Mouse (Mus musculus): ENCODE measurements around the gene Dennd1b. TPM values are rescaled to one million over a fixed set of nuclear protein-coding genes. Genes with fewer than 3 reads are reported as not detected.

Gene Dennd1b
- polyA plus RNA-seq, 1 experiment, result 3.3 TPM

DNA sequence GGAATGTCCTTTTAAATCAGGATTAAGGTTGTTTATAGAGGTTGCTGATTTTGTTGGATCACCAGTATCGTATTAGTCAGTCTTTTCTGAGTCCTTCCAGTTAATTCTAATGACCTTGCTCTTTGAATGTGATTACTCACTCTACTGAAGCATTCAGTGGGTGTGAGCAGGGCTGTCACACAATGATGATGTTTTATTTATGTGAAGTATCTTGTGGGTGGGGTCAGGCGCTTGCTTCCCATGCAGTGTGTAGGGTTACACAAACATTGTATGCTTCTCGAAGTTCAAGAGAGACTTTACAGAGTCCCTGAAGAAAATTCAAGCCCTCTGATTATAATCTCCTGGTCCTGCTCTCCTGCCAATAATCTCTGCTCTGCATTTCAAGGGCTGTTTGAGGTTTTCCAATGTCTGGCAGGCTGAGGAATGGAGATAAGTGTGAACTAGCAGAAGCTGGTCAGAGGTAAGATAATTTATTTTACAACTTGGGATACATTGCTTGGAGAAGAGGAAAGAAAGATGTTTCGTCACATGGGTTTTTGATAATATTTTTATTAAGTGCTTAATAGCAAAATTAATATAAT, 3.2 kb upstream of the Dennd1b start:
- 50% methylated on average over 4 of the region's 4 CpGs for WGBS
- no peak for DNase-seq (ENCODE audit: low read depth, low spot score)

GRCm38 (mm10) chr1:138962266-138963101, 751 bp upstream of the Dennd1b start:
- no peak for DNase-seq (ENCODE audit: low read depth, low spot score)
- WGBS, result 28% methylated on average over 9 of the region's 9 CpGs

DNA sequence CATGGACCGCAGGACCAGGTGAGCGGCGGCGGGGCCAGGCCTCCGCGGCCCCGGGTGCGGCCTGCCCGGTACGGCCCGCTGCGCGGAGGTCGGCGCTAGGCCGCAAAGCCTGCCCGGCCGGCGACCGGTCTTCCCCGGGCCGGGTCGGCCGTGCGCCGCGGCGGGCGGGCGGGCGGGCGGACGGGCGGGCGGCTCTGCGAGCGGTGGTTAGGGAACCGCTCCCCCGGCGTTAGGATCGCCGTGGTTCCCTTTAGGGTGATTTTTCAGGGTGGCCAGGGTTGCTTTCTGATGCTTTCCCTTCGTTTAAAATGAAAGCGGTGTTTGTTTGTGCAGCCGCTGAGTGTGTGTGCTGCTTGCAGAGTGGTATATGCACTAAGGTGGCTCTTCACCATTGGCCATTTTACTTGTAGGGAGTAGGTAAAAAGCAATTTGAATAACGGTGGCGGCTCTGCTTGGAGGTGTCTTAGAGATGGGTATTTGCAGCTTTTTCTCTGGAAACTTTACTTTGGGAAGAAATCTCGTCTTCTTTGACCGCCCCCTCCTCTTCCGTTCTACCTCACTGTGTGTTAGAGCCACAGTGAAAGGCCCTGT, 728 bp downstream of the Dennd1b start:
- under 1% methylated on average over 46 of the region's 50 CpGs for WGBS
- DNase-seq (ENCODE audit: low read depth, low spot score), result no peak

- DNase-seq (ENCODE audit: low read depth, low spot score), result no peak
These were observed 1.8 kb downstream of the Dennd1b start for GRCm38 (mm10) chr1:138965069-138965468.

DNA sequence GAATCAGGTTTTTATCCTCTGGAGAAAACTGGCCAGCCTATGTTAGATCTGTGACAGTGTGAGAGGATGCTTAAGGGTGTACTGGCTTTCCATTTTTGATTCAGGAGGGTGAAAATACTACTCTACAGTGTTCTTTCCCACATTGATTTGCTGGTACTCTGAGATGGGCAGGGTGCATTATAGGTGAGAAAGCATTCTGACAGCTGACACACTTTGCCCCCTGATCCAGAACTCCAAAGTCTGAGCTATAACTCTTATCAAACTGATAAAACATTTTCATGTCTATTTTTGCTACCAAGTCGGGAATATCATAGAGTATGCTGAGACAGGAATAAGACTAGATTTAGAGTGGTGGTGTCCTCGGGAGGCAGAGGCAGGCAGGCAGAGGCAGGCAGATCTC, 2.3 kb downstream of the Dennd1b start:
- 58% methylated on average over 2 of the region's 2 CpGs for WGBS
- DNase-seq (ENCODE audit: low read depth, low spot score), result no peak

GRCm38 (mm10) chr1:138967450-138967849, 4.2 kb downstream of the Dennd1b start:
- DNase-seq (ENCODE audit: low read depth, low spot score), result no peak
- WGBS, result 16% methylated on average over 7 of the region's 7 CpGs

GRCm38 (mm10) chr1:138970053-138970452, 6.8 kb downstream of the Dennd1b start:
- DNase-seq (ENCODE audit: low read depth, low spot score), result no peak
- 59% methylated on average over 4 of the region's 4 CpGs for WGBS

- 43% methylated on average over 6 of the region's 6 CpGs for WGBS
These were observed 10.4 kb downstream of the Dennd1b start for GRCm38 (mm10) chr1:138973541-138974224.

GRCm38 (mm10) chr1:138974836-138975235, 11.6 kb downstream of the Dennd1b start:
- 44% methylated on average over 8 of the region's 8 CpGs for WGBS
- DNase-seq (ENCODE audit: low read depth, low spot score), result no peak

More at GRCm38 (mm10) chr1:138973541-138974224, 10.4 kb downstream of the Dennd1b start:
- no peak for DNase-seq (ENCODE audit: low read depth, low spot score)

DNA sequence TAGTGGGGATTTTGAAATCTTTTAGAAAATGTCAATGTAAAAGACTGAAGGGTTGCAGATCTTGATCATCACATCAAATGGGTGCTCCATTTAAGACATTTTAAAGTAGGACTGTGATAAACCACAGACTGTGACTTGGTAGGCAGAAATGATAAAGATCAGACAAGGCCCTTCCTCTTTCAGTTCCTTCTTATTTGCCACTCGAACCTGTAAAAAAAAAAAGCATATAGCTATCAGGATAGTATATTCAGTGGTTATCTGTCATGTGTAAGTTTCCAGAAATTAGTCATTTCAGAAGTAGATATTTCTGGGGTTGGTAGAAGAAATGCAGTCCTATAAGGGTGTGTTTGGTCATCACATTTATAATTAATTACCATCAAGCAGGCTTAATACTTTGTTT, 12.7 kb downstream of the Dennd1b start:
- DNase-seq (ENCODE audit: low read depth, low spot score), result no peak
- 33% methylated on average over 1 of the region's 1 CpGs for WGBS

- no peak for DNase-seq (ENCODE audit: low read depth, low spot score)
- 56% methylated on average over 7 of the region's 7 CpGs for WGBS
These were observed 19.0 kb downstream of the Dennd1b start for GRCm38 (mm10) chr1:138982203-138982602.

GRCm38 (mm10) chr1:138982611-138983010, 19.4 kb downstream of the Dennd1b start:
- 57% methylated on average over 5 of the region's 5 CpGs for WGBS
- DNase-seq (ENCODE audit: low read depth, low spot score), result no peak

DNA sequence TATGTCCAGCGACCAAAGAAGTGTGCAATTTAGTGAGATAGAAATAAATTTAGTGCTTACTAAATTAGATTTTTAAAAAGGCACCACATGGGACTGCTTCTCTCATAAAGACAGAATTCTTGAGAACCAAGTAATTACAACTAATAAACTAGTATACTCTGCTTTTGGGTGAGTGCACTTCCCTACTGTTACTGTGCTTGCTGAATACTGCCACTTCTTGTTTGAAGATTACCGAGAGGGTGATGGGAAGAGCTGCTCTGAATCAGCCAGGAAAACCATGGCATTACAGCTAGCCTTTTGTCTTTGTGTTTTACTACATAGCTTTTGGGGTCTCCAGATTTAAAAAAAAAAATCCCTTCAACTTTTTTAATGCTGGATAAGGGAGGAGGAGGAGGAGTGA, 19.8 kb downstream of the Dennd1b start:
- 42% methylated on average over 2 of the region's 2 CpGs for WGBS
- DNase-seq (ENCODE audit: low read depth, low spot score), result no peak

DNA sequence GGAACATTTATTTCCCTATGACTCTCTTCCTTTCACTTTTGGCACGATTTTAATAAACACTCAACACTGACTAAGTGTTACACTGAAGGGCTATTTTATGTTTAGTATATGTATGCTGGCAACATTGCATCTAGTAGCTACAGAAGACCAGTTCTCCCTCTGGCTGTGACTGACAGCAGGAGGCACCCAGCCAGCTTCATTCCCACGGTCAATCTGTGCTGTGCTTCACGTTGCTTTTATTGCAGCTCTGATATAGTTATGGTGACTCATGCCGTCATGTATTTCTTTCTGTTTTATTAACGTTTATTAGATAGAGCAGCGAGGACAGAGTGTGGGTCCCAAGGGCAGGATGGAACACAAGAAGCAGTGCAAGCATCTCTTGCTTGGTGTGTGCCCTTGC, 20.2 kb downstream of the Dennd1b start:
- DNase-seq (ENCODE audit: low read depth, low spot score), result no peak
- 9% methylated on average over 6 of the region's 6 CpGs for WGBS

DNA sequence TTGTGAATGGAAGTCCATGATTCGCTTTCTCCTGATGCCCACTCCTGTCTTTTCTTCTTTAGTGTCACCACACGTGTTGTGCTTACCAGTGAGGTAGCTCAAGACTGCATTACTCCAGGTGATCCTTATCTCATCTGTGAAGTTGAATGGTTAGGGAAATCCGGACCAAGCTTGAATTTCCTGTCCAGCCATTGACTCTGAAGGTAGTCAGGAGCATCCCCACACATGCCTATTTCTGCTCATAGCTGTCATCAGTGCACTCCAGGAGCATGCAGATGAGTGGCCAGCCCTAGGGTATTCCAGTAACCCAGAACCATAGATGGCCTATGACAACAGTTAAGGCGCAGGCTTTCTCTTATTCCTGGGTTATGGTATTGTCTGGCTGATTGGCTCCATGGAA, 20.9 kb downstream of the Dennd1b start:
- 70% methylated on average over 4 of the region's 4 CpGs for WGBS
- no peak for DNase-seq (ENCODE audit: low read depth, low spot score)

GRCm38 (mm10) chr1:138992384-138993138, 29.3 kb downstream of the Dennd1b start:
- no peak for DNase-seq (ENCODE audit: low read depth, low spot score)
- WGBS, result 46% methylated on average over 5 of the region's 5 CpGs

DNA sequence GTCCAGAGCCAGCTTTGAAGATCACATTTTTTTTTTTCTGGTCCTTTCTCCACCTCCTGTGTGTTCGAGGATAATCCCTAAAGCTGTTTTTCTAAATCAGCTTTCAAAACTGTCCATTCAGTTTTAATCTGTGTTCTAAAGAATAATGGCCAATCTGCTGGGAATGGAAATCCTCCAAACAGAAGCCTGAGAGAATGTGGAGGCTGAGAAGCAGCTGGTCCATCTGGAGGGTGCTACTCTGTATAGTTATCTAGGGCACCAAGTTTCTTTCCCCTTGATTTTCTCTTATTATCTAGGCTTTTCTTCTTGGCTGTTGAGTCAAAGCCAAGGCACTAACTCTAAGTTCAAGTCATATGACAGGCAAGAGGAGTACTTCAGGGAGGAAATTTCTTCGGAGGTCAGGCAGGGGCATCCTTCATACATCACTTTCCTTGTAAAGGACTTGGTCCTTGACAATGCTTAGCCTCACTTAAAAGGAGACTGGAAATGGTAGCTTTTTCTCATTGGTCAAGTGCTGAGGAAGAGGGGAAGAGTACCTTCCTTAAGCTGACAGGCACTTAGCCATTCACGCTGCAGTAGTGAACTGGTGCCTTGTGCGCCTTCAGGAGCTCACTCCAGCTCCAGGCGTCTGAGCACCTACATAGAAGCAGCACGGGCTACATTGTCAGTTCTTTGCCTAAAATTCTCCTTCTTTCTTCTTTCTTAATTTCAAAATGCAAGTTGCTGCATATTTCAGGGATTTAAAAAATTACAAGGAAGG, 32.6 kb downstream of the Dennd1b start:
- DNase-seq (ENCODE audit: low read depth, low spot score), result no peak
- 91% methylated on average over 6 of the region's 6 CpGs for WGBS

GRCm38 (mm10) chr1:138996663-138997062, 33.4 kb downstream of the Dennd1b start:
- no peak for DNase-seq (ENCODE audit: low read depth, low spot score)
- 94% methylated on average over 2 of the region's 2 CpGs for WGBS
